Mouse (Mus musculus): ENCODE measurements around the gene Dyrk3.
A peak's percentile ranks its signal among the peaks of the same experiment; 100 is the strongest.
"Not testable (repeated sequence)": the region's sequence is repeated elsewhere in the genome, so short reads cannot be mapped to it uniquely, and the experiment has no call there.

The Dyrk3 gene

GRCm38 (mm10) chr1:131159573-131160327 lies 21.6 kb upstream of the Dyrk3 start:
- DNase-seq (ENCODE audit: extremely low read depth, insufficient read length, low spot score) = not testable (repeated sequence)

GRCm38 (mm10) chr1:131155456-131155855 lies 17.3 kb upstream of the Dyrk3 start:
- no peak for DNase-seq (ENCODE audit: extremely low read depth, insufficient read length, low spot score)

- DNase-seq (ENCODE audit: extremely low read depth, insufficient read length, low spot score) = peak; percentile 91
These were observed 15.0 kb upstream of the Dyrk3 start, which contains the start of gene Eif2d for GRCm38 (mm10) chr1:131153018-131153629. TSS of gene Eif2d (plus strand) at chr1:131153181.

- no peak for DNase-seq (ENCODE audit: extremely low read depth, insufficient read length, low spot score)
These were observed 11.4 kb upstream of the Dyrk3 start for GRCm38 (mm10) chr1:131149496-131149895.

GRCm38 (mm10) chr1:131146181-131146614 lies 8.1 kb upstream of the Dyrk3 start:
- DNase-seq (ENCODE audit: extremely low read depth, insufficient read length, low spot score) = no peak

- not testable (repeated sequence) for DNase-seq (ENCODE audit: extremely low read depth, insufficient read length, low spot score)
These were observed 7.1 kb upstream of the Dyrk3 start for GRCm38 (mm10) chr1:131145222-131145621.

- DNase-seq (ENCODE audit: extremely low read depth, insufficient read length, low spot score) = no peak
These were observed 4.3 kb upstream of the Dyrk3 start for GRCm38 (mm10) chr1:131142472-131142871.

GRCm38 (mm10) chr1:131141449-131141848 lies 3.3 kb upstream of the Dyrk3 start:
- no peak for DNase-seq (ENCODE audit: extremely low read depth, insufficient read length, low spot score)

GRCm38 (mm10) chr1:131139102-131140095 lies 1.3 kb upstream of the Dyrk3 start:
- peak; percentile 48 for DNase-seq (ENCODE audit: extremely low read depth, insufficient read length, low spot score)

- DNase-seq (ENCODE audit: extremely low read depth, insufficient read length, low spot score) = no peak
These were observed 422 bp downstream of the Dyrk3 start for GRCm38 (mm10) chr1:131137717-131138118.

GRCm38 (mm10) chr1:131137111-131137510 lies 1.0 kb downstream of the Dyrk3 start:
- DNase-seq (ENCODE audit: extremely low read depth, insufficient read length, low spot score) = no peak

- DNase-seq (ENCODE audit: extremely low read depth, insufficient read length, low spot score) = no peak
These were observed 2.0 kb downstream of the Dyrk3 start for GRCm38 (mm10) chr1:131135960-131136629.

GRCm38 (mm10) chr1:131134942-131135522 lies 3.1 kb downstream of the Dyrk3 start:
- peak; percentile 68 for DNase-seq (ENCODE audit: extremely low read depth, insufficient read length, low spot score)

GRCm38 (mm10) chr1:131134231-131134630 lies 3.9 kb downstream of the Dyrk3 start:
- DNase-seq (ENCODE audit: extremely low read depth, insufficient read length, low spot score) = no peak

GRCm38 (mm10) chr1:131125987-131126744 lies 12.0 kb downstream of the Dyrk3 start:
- DNase-seq (ENCODE audit: extremely low read depth, insufficient read length, low spot score) = peak; percentile 70

- DNase-seq (ENCODE audit: extremely low read depth, insufficient read length, low spot score) = no peak
These were observed 14.4 kb downstream of the Dyrk3 start for GRCm38 (mm10) chr1:131123522-131124265.

- no peak for DNase-seq (ENCODE audit: extremely low read depth, insufficient read length, low spot score)
These were observed 16.2 kb downstream of the Dyrk3 start for GRCm38 (mm10) chr1:131121987-131122386.

GRCm38 (mm10) chr1:131119026-131119425 lies 19.1 kb downstream of the Dyrk3 start:
- no peak for DNase-seq (ENCODE audit: extremely low read depth, insufficient read length, low spot score)

GRCm38 (mm10) chr1:131118530-131118929 lies 19.6 kb downstream of the Dyrk3 start:
- peak; percentile 31 for DNase-seq (ENCODE audit: extremely low read depth, insufficient read length, low spot score)
